Mouse (Mus musculus) gastrocnemius, postnatal 36 days (tissue): Measurements from ENCODE around the gene Acbd4. TPM values are rescaled to one million over a fixed set of nuclear protein-coding genes. Genes with fewer than 3 reads are reported as not detected.

Experiments
- DNase-seq, 2 experiments: peaks; one replicate each; pipeline ENCODE4 v3.0.0; 2022
- intact Hi-C: fragments of 180-260 bp; cut with DNase I; formaldehyde crosslinking; loops from one replicate; pipeline ENCODE4 v1.15.1; 2025
- long read RNA-seq, 2 experiments: library from polyadenylated mRNA; stranded (forward); transcript quantifications; one replicate each; pipeline ENCODE4 v2.0.0; 2021
- total RNA-seq, 2 experiments: library from RNA; stranded (reverse); gene quantifications; 2 replicates each; pipeline ENCODE4 v1.2.3; 2021

Gene Acbd4
- 10 to 100 TPM; 26.8 to 31.1 TPM for total RNA-seq
- long read RNA-seq, experiment 1, partial matches to known transcripts, result 9 of 26 reads
- long read RNA-seq, experiment 1, other reads (novel, unspliced or antisense), result 12 of 26 reads
- long read RNA-seq, experiment 2, partial matches to known transcripts, result 6 of 28 reads
- long read RNA-seq, experiment 2, other reads (novel, unspliced or antisense), result 14 of 28 reads

GRCm38 (mm10) chr11:103101481-103101865 is at the start of gene Acbd4, which contains the start of gene Plcd3:
TSS of gene Acbd4 (plus strand) at chr11:103101682.
TSS of gene Plcd3 (minus strand) at chr11:103101658.
- intact Hi-C loops, result loop anchor here (10.0 kb wide), 1 partner anchor 223 kb away; no protein-coding TSS in a partner anchor
- DNase-seq, result peak; percentile 83 to 84

GRCm38 (mm10) chr11:103052078-103052477 is 49.4 kb upstream of the Acbd4 start:
- DNase-seq, result no peak
- intact Hi-C loops, result loop anchor here (5.0 kb wide), 2 partner anchors 55 to 155 kb away; no protein-coding TSS in a partner anchor

GRCm38 (mm10) chr11:103053191-103054076 is 48.0 kb upstream of the Acbd4 start:
- no peak for DNase-seq
- intact Hi-C loops, result loop anchor here (5.0 kb wide), 2 partner anchors 56 to 156 kb away; no protein-coding TSS in a partner anchor

GRCm38 (mm10) chr11:103054798-103055197 is 46.7 kb upstream of the Acbd4 start:
- intact Hi-C loops, result loop anchor here (5.0 kb wide), 2 partner anchors 57 to 157 kb away; no protein-coding TSS in a partner anchor
- DNase-seq, result peak in 1 of 2 experiments; percentile 48

- intact Hi-C loops, result no loop called here
These were observed 44.8 kb upstream of the Acbd4 start for GRCm38 (mm10) chr11:103056636-103057035.

GRCm38 (mm10) chr11:103058499-103059085 is 42.9 kb upstream of the Acbd4 start:
- intact Hi-C loops, result no loop called here
- DNase-seq, result no peak

More at GRCm38 (mm10) chr11:103056636-103057035, 44.8 kb upstream of the Acbd4 start:
- DNase-seq, result no peak

GRCm38 (mm10) chr11:103066191-103067050 is 35.1 kb upstream of the Acbd4 start:
- no peak for DNase-seq
- intact Hi-C loops, result no loop called here

- no peak for DNase-seq
- intact Hi-C loops, result no loop called here
These were observed 34.5 kb upstream of the Acbd4 start for GRCm38 (mm10) chr11:103067051-103067361.

GRCm38 (mm10) chr11:103067457-103068001 is 34.0 kb upstream of the Acbd4 start:
- peak; percentile 81 to 82 for DNase-seq
- intact Hi-C loops, result no loop called here

- no peak for DNase-seq
- intact Hi-C loops, result no loop called here
These were observed 33.2 kb upstream of the Acbd4 start for GRCm38 (mm10) chr11:103068272-103068671.

GRCm38 (mm10) chr11:103068884-103069283 is 32.6 kb upstream of the Acbd4 start:
- intact Hi-C loops, result no loop called here
- DNase-seq, result peak in 1 of 2 experiments; percentile 10

- intact Hi-C loops, result no loop called here
- peak; percentile 3 to 9 for DNase-seq
These were observed 31.8 kb upstream of the Acbd4 start for GRCm38 (mm10) chr11:103069731-103070130.

- DNase-seq, result peak in 1 of 2 experiments; percentile 14
- intact Hi-C loops, result no loop called here
These were observed 31.1 kb upstream of the Acbd4 start for GRCm38 (mm10) chr11:103070322-103070880.

- no peak for DNase-seq
- intact Hi-C loops, result no loop called here
These were observed 27.8 kb upstream of the Acbd4 start for GRCm38 (mm10) chr11:103073671-103074070.

GRCm38 (mm10) chr11:103074121-103074650 is 27.3 kb upstream of the Acbd4 start:
- peak in 1 of 2 experiments; percentile 3 for DNase-seq
- intact Hi-C loops, result no loop called here

- intact Hi-C loops, result no loop called here
- peak in 1 of 2 experiments; percentile 4 for DNase-seq
These were observed 26.6 kb upstream of the Acbd4 start for GRCm38 (mm10) chr11:103074796-103075323.

GRCm38 (mm10) chr11:103076010-103076409 is 25.5 kb upstream of the Acbd4 start:
- intact Hi-C loops, result no loop called here
- DNase-seq, result peak in 1 of 2 experiments; percentile 6

- no peak for DNase-seq
- intact Hi-C loops, result no loop called here
These were observed 24.9 kb upstream of the Acbd4 start for GRCm38 (mm10) chr11:103076581-103076980.

GRCm38 (mm10) chr11:103078131-103078530 is 23.4 kb upstream of the Acbd4 start:
- intact Hi-C loops, result no loop called here
- DNase-seq, result peak in 1 of 2 experiments; percentile 3
